Mouse (Mus musculus): ENCODE measurements around the gene Rbm15b.

DNA sequence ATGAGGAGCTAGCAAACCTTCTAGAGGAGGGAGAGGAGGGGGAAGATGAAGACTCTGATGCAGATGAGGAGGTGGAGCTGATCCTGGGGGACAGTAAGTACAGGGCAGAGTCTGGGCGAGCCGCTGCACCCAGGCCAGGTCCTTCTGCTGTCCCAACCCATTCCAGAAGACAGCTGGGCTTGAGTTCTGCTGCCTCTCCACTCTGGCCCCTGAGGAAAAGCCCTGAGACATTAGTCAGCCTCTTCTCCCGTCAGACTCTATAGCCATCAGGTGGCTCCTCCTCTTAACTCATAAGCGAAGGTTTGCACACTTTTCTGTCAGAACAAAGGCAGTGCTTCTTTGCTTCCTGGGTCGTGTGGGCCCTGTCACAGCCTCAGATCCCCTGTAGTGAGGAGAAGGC is 13.0 kb downstream of the Rbm15b start:
- TF ChIP-seq CTCF (IDR thresholded peaks at IDR 0.05; ENCODE audit: borderline replicate concordance, control insufficient read depth, extremely low read depth, insufficient read depth, low read length, poor library complexity) (no peak), POLR2A (IDR thresholded peaks at IDR 0.05; ENCODE audit: control insufficient read depth, extremely low read depth, insufficient read depth, low read length, poor library complexity) (no peak)
